Mouse (Mus musculus): Measurements from ENCODE around the gene Il17re. TPM values are rescaled to one million over a fixed set of nuclear protein-coding genes. Genes with fewer than 3 reads are reported as not detected.

Gene Il17re
- polyA plus RNA-seq, 1 experiment, result not detected

GRCm38 (mm10) chr6:113442087-113442441 is 16.2 kb upstream of the Il17re start:
- Histone ChIP-seq H3K79me2 (ENCODE audit: control insufficient read depth, insufficient read depth) (peaks cover 18% of the 10 kb centered on the region), H3K4me2 (ENCODE audit: low read depth) (peak overlapping the region; percentile 93), H3ac (ENCODE audit: control insufficient read depth, insufficient read length) (peak overlapping the region; percentile 61), H3K27me3 (ENCODE audit: control insufficient read depth, insufficient read depth, insufficient read length) (no peaks in the 10 kb centered on the region), H3K36me3 (ENCODE audit: control insufficient read depth, insufficient read depth) (peaks cover 8% of the 10 kb centered on the region), H3K4me3 (peak overlapping the region; percentile 72)
- TF ChIP-seq SRF (IDR thresholded peaks at IDR 0.05; ENCODE audit: control insufficient read depth, insufficient read length, low read depth) (no peak), REST (IDR thresholded peaks at IDR 0.05; ENCODE audit: insufficient read depth, insufficient read length) (no peak), MYOG (IDR thresholded peaks at IDR 0.05; ENCODE audit: control insufficient read depth in 1 of 3, insufficient read depth in 1 of 3, insufficient read length in 2 of 3, low read depth in 2 of 3) (no peak), POLR2AphosphoS2 (IDR thresholded peaks at IDR 0.05; ENCODE audit: insufficient read length, low read depth) (no peak), MAX (IDR thresholded peaks at IDR 0.05; ENCODE audit: low read depth) (no peak), E2F4 (IDR thresholded peaks at IDR 0.05; ENCODE audit: insufficient read depth) (no peak), POLR2A (IDR thresholded peaks at IDR 0.05; ENCODE audit: insufficient read length, low read depth) (no peak), TCF3 (IDR thresholded peaks at IDR 0.05; ENCODE audit: insufficient read length, low read depth) (no peak)

- Histone ChIP-seq H3K79me2 (ENCODE audit: control insufficient read depth, insufficient read depth) (peaks cover 18% of the 10 kb centered on the region), H3K4me3 (peak within 1 kb of the TSS; percentile 72), H3K27me3 (ENCODE audit: control insufficient read depth, insufficient read depth, insufficient read length) (no peaks in the 10 kb centered on the region), H3K4me2 (ENCODE audit: low read depth) (peak within 1 kb of the TSS; percentile 93), H3ac (ENCODE audit: control insufficient read depth, insufficient read length) (peak within 1 kb of the TSS; percentile 61), H3K36me3 (ENCODE audit: control insufficient read depth, insufficient read depth) (peaks cover 12% of the 10 kb centered on the region)
- TF ChIP-seq POLR2A (IDR thresholded peaks at IDR 0.05; ENCODE audit: insufficient read length, low read depth), result peak; percentile 88
- no peak for TF ChIP-seq E2F4 (IDR thresholded peaks at IDR 0.05; ENCODE audit: insufficient read depth)
- TF ChIP-seq TCF3 (IDR thresholded peaks at IDR 0.05; ENCODE audit: insufficient read length, low read depth), result no peak
- 0 out of 2 replicates have a peak, but pooled peaks have one; percentile 31 for TF ChIP-seq CEBPB (IDR thresholded peaks at IDR 0.05; ENCODE audit: insufficient read depth, poor library complexity, severe bottlenecking)
- TF ChIP-seq POLR2AphosphoS2 (IDR thresholded peaks at IDR 0.05; ENCODE audit: insufficient read length, low read depth), result peak; percentile 78
- TF ChIP-seq REST (IDR thresholded peaks at IDR 0.05; ENCODE audit: insufficient read depth, insufficient read length), result no peak
- no peak for TF ChIP-seq MAX (IDR thresholded peaks at IDR 0.05; ENCODE audit: low read depth)
Observed at GRCm38 (mm10) chr6:113442442-113443090, 15.7 kb upstream of the Il17re start, which contains the start of gene Jagn1. Gene Jagn1 (plus strand): TSS chr6:113442569.

- peak overlapping the region; percentile 61 for H3ac ChIP-seq (ENCODE audit: control insufficient read depth, insufficient read length)
- H3K27me3 ChIP-seq (ENCODE audit: control insufficient read depth, insufficient read depth, insufficient read length), result no peaks in the 10 kb centered on the region
- H3K4me2 ChIP-seq (ENCODE audit: low read depth), result peak overlapping the region; percentile 86
- no peak for TF ChIP-seq USF1 (IDR thresholded peaks at IDR 0.05; ENCODE audit: low read depth)
- no peak for TF ChIP-seq TCF3 (IDR thresholded peaks at IDR 0.05; ENCODE audit: insufficient read length, low read depth)
- no peak for TF ChIP-seq MAX (IDR thresholded peaks at IDR 0.05; ENCODE audit: low read depth)
- no peak for TF ChIP-seq MYOG (IDR thresholded peaks at IDR 0.05; ENCODE audit: control insufficient read depth in 1 of 3, insufficient read depth in 1 of 3, insufficient read length in 2 of 3, low read depth in 2 of 3)
- no peak for TF ChIP-seq CEBPB (IDR thresholded peaks at IDR 0.05; ENCODE audit: insufficient read depth, poor library complexity, severe bottlenecking)
- no peak for TF ChIP-seq SRF (IDR thresholded peaks at IDR 0.05; ENCODE audit: control insufficient read depth, insufficient read length, low read depth)
- TF ChIP-seq E2F4 (IDR thresholded peaks at IDR 0.05; ENCODE audit: insufficient read depth), result no peak
- no peak for TF ChIP-seq POLR2A (IDR thresholded peaks at IDR 0.05; ENCODE audit: insufficient read length, low read depth)
- no peak for TF ChIP-seq REST (IDR thresholded peaks at IDR 0.05; ENCODE audit: insufficient read depth, insufficient read length)
- TF ChIP-seq TCF12 (IDR thresholded peaks at IDR 0.05; ENCODE audit: insufficient read depth, poor library complexity, severe bottlenecking), result no peak
- no peak for TF ChIP-seq POLR2AphosphoS2 (IDR thresholded peaks at IDR 0.05; ENCODE audit: insufficient read length, low read depth)
- no peak for TF ChIP-seq MYOD1 (IDR thresholded peaks at IDR 0.05; ENCODE audit: control insufficient read depth in 1 of 3, insufficient read length in 2 of 3, low read depth in 2 of 3)
- H3K79me2 ChIP-seq (ENCODE audit: control insufficient read depth, insufficient read depth), result peaks cover 18% of the 10 kb centered on the region
- H3K36me3 ChIP-seq (ENCODE audit: control insufficient read depth, insufficient read depth), result peaks cover 17% of the 10 kb centered on the region
- H3K4me3 ChIP-seq, result peak overlapping the region; percentile 72
Observed at GRCm38 (mm10) chr6:113443091-113443490, 15.2 kb upstream of the Il17re start.

GRCm38 (mm10) chr6:113444207-113444965 is 13.9 kb upstream of the Il17re start:
- H3K4me2 ChIP-seq (ENCODE audit: low read depth), result no peak overlapping the region
- no peaks in the 10 kb centered on the region for H3K27me3 ChIP-seq (ENCODE audit: control insufficient read depth, insufficient read depth, insufficient read length)
- no peak overlapping the region for H3ac ChIP-seq (ENCODE audit: control insufficient read depth, insufficient read length)
- TF ChIP-seq SRF (IDR thresholded peaks at IDR 0.05; ENCODE audit: control insufficient read depth, insufficient read length, low read depth) (no peak), TCF3 (IDR thresholded peaks at IDR 0.05; ENCODE audit: insufficient read length, low read depth) (no peak), CEBPB (IDR thresholded peaks at IDR 0.05; ENCODE audit: insufficient read depth, poor library complexity, severe bottlenecking) (peak; percentile 45; the same call in 1 of the 2 replicates)
- H3K79me2 ChIP-seq (ENCODE audit: control insufficient read depth, insufficient read depth), result peaks cover 18% of the 10 kb centered on the region
- H3K4me3 ChIP-seq, result no peak overlapping the region
- peaks cover 18% of the 10 kb centered on the region for H3K36me3 ChIP-seq (ENCODE audit: control insufficient read depth, insufficient read depth)

GRCm38 (mm10) chr6:113447639-113448038 is 10.6 kb upstream of the Il17re start:
- H3K4me3 ChIP-seq, result no peak overlapping the region
- H3K27me3 ChIP-seq (ENCODE audit: control insufficient read depth, insufficient read depth, insufficient read length), result no peaks in the 10 kb centered on the region
- no peak overlapping the region for H3K4me2 ChIP-seq (ENCODE audit: low read depth)
- peaks cover 18% of the 10 kb centered on the region for H3K36me3 ChIP-seq (ENCODE audit: control insufficient read depth, insufficient read depth)
- no peak for TF ChIP-seq REST (IDR thresholded peaks at IDR 0.05; ENCODE audit: insufficient read depth, insufficient read length)
- peaks cover 17% of the 10 kb centered on the region for H3K79me2 ChIP-seq (ENCODE audit: control insufficient read depth, insufficient read depth)
- H3ac ChIP-seq (ENCODE audit: control insufficient read depth, insufficient read length), result no peak overlapping the region
